Mouse (Mus musculus): ENCODE data around the gene Irf9. TPM values are rescaled to one million over a fixed set of nuclear protein-coding genes. Genes with fewer than 3 reads are reported as not detected.

Gene Irf9
- polyA plus RNA-seq, 2 experiments, result 9.8 to 21.0 TPM

DNA sequence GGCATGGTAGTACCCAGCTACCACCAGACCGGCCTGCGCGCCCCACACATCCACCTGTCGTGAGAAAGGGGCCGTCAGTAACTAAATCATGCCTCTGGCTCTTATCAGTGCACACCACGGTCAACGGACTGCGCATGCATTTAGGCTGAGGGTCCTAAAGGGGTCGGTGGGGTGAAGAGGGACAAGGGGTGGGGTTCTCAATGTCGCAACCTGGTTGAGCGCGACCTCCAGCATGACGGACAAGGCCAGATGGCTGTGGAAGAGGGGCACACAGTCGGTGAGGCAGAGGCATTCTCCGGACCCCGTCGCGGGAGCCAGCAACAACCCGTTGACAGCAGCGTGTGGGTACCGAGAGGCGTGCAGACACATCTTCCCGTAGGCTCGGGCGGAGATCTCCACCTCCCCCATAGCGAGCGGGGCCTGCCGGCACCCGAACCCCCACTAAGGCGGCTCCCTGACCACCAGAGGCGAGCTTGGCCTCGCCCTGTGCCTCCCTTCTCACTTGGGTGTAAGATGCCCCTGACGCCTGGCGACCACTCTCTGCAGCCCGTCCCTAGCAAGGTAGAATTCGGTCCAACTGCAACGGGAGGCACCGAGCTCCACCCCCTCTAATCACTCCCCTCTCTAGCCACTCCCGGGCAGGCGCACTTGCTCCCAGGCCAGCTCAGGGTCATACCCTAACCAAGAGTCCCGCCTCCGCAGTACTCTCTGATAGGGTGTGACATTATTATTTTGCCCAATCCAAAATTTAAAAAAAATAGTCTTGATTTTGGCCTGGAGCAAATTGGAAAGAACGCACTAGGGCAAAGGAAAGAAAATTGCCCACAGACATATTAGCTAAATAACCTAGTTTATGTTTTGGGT is 18.4 kb upstream of the Irf9 start, which contains the start of gene Emc9:
Gene Emc9, minus strand, starts transcription at position 601 of the 864 bp plus-strand sequence.
- Histone ChIP-seq H3K36me3 (ENCODE audit: control insufficient read depth, insufficient read depth, low read length) (peaks cover 40% of the 10 kb centered on the region), H3K4me3 (replicated peaks; ENCODE audit: low read length) (peak within 1 kb of the TSS; percentile 43), H3K27me3 (ENCODE audit: control insufficient read depth, insufficient read depth, low read length) (no peaks in the 10 kb centered on the region), H3K4me2 (replicated peaks; ENCODE audit: low read depth, low read length, severe bottlenecking) (peak within 1 kb of the TSS; percentile 54), H3K9me3 (ENCODE audit: control insufficient read depth, low read length) (no peaks in the 10 kb centered on the region), H3K4me1 (ENCODE audit: control insufficient read depth, insufficient read depth, low read length) (peaks cover 3% of the 10 kb centered on the region), H3K9ac (ENCODE audit: low read depth, low read length, severe bottlenecking) (peak within 1 kb of the TSS; percentile 48), H3K27ac (replicated peaks; ENCODE audit: low read depth, low read length) (no peak within 1 kb of the TSS)
- peak; percentile 66 for ATAC-seq (ENCODE audit: low FRiP score, low read depth)
- DNase-seq (ENCODE audit: low spot score), result no peak
- 3% methylated on average over 35 of the region's 43 CpGs for WGBS
- no peak for TF ChIP-seq POLR2A (IDR thresholded peaks at IDR 0.05; ENCODE audit: borderline replicate concordance, extremely low read depth, insufficient read depth, insufficient read length)

DNA sequence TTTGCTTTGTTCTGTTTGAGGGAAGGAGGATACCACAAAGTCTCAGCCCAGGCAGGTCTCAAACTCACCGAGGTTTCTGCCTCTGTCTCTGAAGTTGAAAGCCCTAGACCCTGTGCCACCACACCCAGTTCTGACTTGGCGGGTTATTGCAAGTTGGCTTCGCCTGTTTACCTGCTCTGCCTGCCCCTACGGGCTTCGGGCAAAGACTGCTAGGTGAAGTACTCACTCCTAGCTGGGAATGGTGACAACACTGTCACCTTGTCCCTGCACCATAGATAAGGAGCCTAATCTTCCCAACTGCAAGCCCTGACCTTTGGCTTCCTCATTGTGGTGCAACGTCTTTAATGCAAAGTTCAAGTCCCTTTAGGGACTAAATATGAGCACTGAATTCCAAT is 17.8 kb upstream of the Irf9 start:
- Histone ChIP-seq H3K36me3 (ENCODE audit: control insufficient read depth, insufficient read depth, low read length) (peaks cover 37% of the 10 kb centered on the region), H3K27ac (replicated peaks; ENCODE audit: low read depth, low read length) (no peak overlapping the region), H3K27me3 (ENCODE audit: control insufficient read depth, insufficient read depth, low read length) (no peaks in the 10 kb centered on the region), H3K9ac (ENCODE audit: low read depth, low read length, severe bottlenecking) (no peak overlapping the region), H3K4me3 (replicated peaks; ENCODE audit: low read length) (peak overlapping the region; percentile 43; the same call in 1 of the 2 replicates), H3K4me1 (ENCODE audit: control insufficient read depth, insufficient read depth, low read length) (peaks cover 7% of the 10 kb centered on the region), H3K4me2 (replicated peaks; ENCODE audit: low read depth, low read length, severe bottlenecking) (peak overlapping the region; percentile 54; the same call in 1 of the 2 replicates), H3K9me3 (ENCODE audit: control insufficient read depth, low read length) (no peaks in the 10 kb centered on the region)
- DNase-seq (ENCODE audit: low spot score), result no peak
- WGBS, result 58% methylated on average over 6 of the region's 6 CpGs
- no peak for TF ChIP-seq POLR2A (IDR thresholded peaks at IDR 0.05; ENCODE audit: borderline replicate concordance, extremely low read depth, insufficient read depth, insufficient read length)
- ATAC-seq (ENCODE audit: low FRiP score, low read depth), result no peak

DNA sequence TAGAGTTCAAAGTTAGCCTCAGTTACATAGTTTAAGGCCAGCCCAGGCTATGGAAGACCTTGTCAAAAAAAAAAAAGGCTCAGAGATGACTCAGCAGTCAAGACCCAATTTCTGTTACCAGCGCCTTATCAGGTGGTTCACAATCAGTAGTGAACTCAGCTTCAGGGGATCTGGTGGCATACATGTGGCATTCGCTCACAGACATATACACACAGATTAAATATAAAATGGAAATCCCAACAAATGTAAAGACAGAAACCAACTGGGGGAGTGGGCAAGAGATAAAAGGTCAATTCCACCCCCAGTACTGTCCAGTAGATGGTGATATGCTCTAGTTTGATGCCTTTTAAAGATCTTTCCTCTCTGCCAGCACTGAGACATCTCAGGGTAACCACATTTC is 17.2 kb upstream of the Irf9 start:
- H3K9ac ChIP-seq (ENCODE audit: low read depth, low read length, severe bottlenecking), result no peak overlapping the region
- TF ChIP-seq POLR2A (IDR thresholded peaks at IDR 0.05; ENCODE audit: borderline replicate concordance, extremely low read depth, insufficient read depth, insufficient read length), result no peak
- H3K4me1 ChIP-seq (ENCODE audit: control insufficient read depth, insufficient read depth, low read length), result peaks cover 7% of the 10 kb centered on the region
- DNase-seq (ENCODE audit: low spot score) (no peak), ATAC-seq (ENCODE audit: low FRiP score, low read depth) (no peak)
- 93% methylated on average over 2 of the region's 2 CpGs for WGBS
- H3K27ac ChIP-seq (replicated peaks; ENCODE audit: low read depth, low read length), result no peak overlapping the region
- H3K4me2 ChIP-seq (replicated peaks; ENCODE audit: low read depth, low read length, severe bottlenecking), result no peak overlapping the region
- H3K36me3 ChIP-seq (ENCODE audit: control insufficient read depth, insufficient read depth, low read length), result peaks cover 33% of the 10 kb centered on the region
- no peaks in the 10 kb centered on the region for H3K27me3 ChIP-seq (ENCODE audit: control insufficient read depth, insufficient read depth, low read length)
- no peaks in the 10 kb centered on the region for H3K9me3 ChIP-seq (ENCODE audit: control insufficient read depth, low read length)
- H3K4me3 ChIP-seq (replicated peaks; ENCODE audit: low read length), result no peak overlapping the region

DNA sequence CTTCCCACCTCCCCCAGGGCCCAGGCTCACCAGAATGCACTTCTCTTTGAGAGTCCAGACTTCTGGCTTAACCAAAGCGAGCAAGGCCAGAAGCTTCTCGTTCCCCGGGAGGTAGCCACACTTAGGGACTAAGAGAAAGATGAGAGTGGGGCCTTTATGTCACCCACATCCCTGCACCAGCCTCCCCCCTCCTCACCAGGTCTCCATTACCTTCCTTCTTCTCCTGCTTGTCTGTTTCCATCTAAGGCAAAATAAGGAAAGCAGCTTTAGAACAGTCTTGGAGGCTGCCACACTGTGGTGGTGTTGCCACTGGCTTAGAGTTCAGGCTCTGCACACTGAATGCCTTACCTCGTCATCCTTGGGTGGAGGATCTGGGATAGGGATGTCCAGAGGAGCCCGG is 14.1 kb upstream of the Irf9 start:
- Histone ChIP-seq H3K9ac (ENCODE audit: low read depth, low read length, severe bottlenecking) (no peak overlapping the region), H3K27me3 (ENCODE audit: control insufficient read depth, insufficient read depth, low read length) (no peaks in the 10 kb centered on the region), H3K9me3 (ENCODE audit: control insufficient read depth, low read length) (no peaks in the 10 kb centered on the region), H3K4me3 (replicated peaks; ENCODE audit: low read length) (no peak overlapping the region), H3K36me3 (ENCODE audit: control insufficient read depth, insufficient read depth, low read length) (peaks cover 28% of the 10 kb centered on the region), H3K4me2 (replicated peaks; ENCODE audit: low read depth, low read length, severe bottlenecking) (no peak overlapping the region), H3K4me1 (ENCODE audit: control insufficient read depth, insufficient read depth, low read length) (peaks cover 15% of the 10 kb centered on the region), H3K27ac (replicated peaks; ENCODE audit: low read depth, low read length) (no peak overlapping the region)
- no peak for TF ChIP-seq POLR2A (IDR thresholded peaks at IDR 0.05; ENCODE audit: borderline replicate concordance, extremely low read depth, insufficient read depth, insufficient read length)
- WGBS, result 93% methylated on average over 5 of the region's 5 CpGs
- ATAC-seq (ENCODE audit: low FRiP score, low read depth) (no peak), DNase-seq (ENCODE audit: low spot score) (no peak)

DNA sequence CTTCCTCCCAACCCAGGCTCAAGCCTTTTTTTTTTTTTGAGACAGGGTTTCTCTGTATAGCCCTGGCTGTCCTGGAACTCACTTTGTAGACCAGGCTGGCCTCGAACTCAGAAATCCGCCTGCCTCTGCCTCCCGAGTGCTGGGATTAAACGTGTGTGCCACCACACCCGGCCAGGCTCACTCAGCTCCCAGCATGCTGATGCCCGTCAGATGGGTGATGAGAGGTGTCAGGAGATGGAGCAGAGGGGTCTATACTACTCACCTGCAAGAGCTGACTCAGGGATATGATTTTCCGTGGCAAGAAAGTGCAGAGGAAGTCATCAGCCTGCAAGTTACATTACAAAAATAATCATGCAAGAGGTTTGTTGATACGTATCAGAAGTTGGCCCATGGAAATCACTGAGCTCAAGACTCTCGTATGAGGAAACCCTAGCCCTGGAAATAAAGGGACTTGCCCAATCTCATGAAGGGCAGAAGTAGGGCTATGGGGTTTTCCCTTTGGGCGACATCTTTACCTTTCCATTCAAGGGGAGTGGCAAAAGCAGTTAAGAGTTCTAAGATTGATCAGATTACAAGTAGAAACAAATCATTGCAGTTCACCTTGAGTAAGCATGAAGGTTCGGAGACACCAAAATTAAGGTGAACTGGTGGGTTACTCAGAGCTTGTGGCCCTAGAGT is 13.5 kb upstream of the Irf9 start:
- peak overlapping the region; percentile 76; the same call in 1 of the 2 replicates for H3K27ac ChIP-seq (replicated peaks; ENCODE audit: low read depth, low read length)

More for the DNA sequence above, 13.5 kb upstream of the Irf9 start:
- Histone ChIP-seq H3K36me3 (ENCODE audit: control insufficient read depth, insufficient read depth, low read length) (peaks cover 34% of the 10 kb centered on the region), H3K4me1 (ENCODE audit: control insufficient read depth, insufficient read depth, low read length) (peaks cover 15% of the 10 kb centered on the region), H3K4me3 (replicated peaks; ENCODE audit: low read length) (peak overlapping the region; percentile 91), H3K9ac (ENCODE audit: low read depth, low read length, severe bottlenecking) (peak overlapping the region; percentile 57), H3K27me3 (ENCODE audit: control insufficient read depth, insufficient read depth, low read length) (no peaks in the 10 kb centered on the region), H3K9me3 (ENCODE audit: control insufficient read depth, low read length) (no peaks in the 10 kb centered on the region), H3K4me2 (replicated peaks; ENCODE audit: low read depth, low read length, severe bottlenecking) (peak overlapping the region; percentile 85)
- no peak for TF ChIP-seq POLR2A (IDR thresholded peaks at IDR 0.05; ENCODE audit: borderline replicate concordance, extremely low read depth, insufficient read depth, insufficient read length)
- DNase-seq (ENCODE audit: low spot score), result no peak
- 83% methylated on average over 11 of the region's 11 CpGs for WGBS
- ATAC-seq (ENCODE audit: low FRiP score, low read depth), result no peak
